Mouse (Mus musculus) gastrocnemius, postnatal 25 days (tissue): ENCODE results near the gene Hint2. TPM values are rescaled to one million over a fixed set of nuclear protein-coding genes. Genes with fewer than 3 reads are reported as not detected.

Source experiments
- DNase-seq: peaks from one replicate; pipeline ENCODE4 v3.0.0; 2022
- total RNA-seq, 2 experiments: library from RNA; stranded (reverse); gene quantifications; 1 replicate in 1 of 2; 2 replicates in 1 of 2; pipeline ENCODE4 v1.2.3; 2021

Gene Hint2
- total RNA-seq, 2 experiments from 2014 or later: 37.5 to 39.6 TPM

DNA sequence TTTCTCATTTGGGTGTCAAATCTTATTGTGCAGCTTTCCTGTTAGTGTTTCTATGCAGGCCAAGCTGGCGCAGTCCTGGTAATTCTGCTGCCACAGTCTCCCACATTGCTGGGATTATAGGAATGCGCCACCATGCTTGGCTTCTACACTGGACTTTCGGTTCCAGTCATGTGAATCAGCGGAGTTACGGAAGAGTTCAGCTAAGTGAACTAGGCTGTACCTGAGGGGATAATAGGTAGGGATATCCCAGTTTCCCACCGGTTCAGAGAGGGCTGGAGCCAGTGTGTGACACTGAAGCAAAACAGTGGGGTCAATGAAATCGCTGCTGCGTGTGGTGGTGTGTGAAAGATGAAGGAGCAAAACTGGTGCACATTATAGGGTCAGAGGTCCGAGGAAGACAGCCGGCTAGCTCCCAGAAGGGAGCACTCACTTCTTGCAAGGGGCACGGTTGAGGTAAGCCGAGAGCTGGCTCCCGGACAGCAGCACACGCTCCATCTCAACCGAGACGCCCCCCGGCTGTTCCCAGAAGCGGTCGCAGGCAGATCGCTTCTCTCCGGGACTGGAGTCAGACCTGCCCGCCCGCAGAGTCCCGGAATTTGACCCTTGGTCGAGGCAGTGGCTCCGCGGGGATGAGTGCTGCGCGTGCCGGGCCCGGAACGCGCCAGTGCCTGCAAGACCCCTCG, 469 bp downstream of the Hint2 start:
- no peak for DNase-seq

DNA sequence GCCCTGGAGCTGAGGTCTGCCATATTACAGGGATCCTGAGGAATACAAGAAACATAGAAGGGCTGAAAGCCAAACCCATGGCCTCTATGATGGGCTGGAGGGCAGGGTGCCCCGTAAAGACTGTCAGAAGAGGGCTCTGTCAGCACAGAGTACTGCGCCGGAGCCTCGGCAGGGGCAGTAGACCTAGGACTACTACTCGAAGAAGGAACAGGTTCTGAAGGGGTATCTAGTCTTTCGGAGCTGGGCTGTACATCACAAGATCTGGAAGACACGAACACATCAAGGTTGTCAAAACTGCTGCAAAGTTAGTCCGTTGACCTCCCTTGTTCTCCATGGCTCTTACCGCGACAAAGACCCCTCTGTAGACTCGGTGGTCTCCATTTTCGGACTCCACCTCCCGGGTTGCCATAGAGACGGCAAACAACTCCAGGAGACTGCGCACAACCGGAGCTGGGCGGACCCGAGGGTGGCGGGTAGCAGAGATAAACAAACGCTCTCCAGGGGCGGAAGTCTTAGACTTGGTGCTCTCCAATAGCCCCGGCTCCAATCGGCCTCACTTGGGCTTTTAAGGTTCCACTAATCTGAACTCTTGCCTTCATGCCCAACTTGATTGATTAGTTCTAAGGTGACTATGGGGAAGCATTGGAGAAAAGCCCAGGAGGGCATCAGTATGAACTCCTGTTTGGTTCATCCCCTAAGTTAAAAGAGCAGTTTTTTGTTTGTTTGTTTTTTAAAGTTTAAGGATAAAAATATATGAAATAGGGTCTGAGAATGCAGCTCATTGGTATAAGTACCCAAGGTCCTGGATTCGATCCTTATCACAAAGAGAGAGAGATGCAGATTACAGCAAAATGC, 2.9 kb downstream of the Hint2 start, which contains the start of gene Spag8:
TSS of gene Spag8 (minus strand) at position 434 of the 855 bp plus-strand sequence.
- DNase-seq: no peak

DNA sequence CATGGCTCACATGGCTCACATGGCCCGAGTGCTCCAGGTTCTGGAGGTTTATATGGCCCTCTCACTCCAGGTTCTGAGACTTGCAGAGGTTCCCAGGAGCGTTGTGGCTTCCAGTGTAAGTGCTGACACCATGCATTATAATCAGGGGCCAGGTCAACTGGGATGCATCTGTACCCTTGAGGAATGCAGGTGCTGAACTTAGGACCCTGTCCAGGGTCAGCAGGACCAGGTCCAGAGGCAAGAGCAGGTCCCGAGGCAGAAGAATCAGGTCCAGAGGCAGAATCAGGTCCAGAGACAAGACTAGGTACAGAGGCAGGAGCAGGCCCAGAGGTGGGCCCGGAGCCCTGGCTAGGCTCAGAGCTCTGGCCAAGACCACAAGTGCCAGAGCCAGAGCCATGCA, 3.5 kb downstream of the Hint2 start:
- no peak for DNase-seq

DNA sequence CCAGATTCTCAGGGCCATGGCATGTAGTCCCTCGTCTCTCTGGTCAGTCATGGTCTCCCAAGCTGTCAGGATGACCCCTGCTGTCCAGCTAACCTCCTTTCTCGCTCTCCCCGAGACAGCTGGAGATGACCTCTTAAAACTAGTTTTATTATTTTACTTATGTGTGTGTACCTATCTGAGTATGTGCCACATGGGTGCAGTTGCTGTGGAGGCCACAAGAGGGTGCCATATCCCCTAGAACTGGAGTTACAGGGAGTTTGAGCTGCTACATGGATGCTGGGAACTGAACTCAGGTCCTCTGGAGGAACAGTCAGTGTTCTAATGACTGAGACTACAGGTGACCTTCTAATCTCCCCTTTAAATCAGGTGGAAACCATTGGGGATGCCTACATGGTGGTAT, 6.5 kb downstream of the Hint2 start:
- no peak for DNase-seq

DNA sequence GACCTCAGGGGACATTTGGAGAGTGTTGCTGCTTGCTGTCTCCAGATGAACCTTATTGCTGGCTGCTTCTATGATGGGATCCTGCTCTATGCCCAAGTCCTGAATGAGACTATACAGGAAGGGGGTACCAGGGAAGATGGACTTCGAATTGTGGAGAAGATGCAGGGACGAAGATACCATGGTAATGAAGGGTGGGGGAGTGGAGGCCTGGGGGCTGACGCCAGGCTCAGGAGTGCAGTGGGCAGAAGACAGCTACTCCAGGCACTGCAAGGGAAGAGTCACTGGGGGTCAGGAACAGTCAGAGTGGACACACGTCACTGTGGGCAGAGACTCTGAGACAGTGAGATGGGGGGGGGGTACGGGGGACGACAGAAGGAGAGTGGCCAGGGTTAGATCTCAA, 15.8 kb downstream of the Hint2 start:
- DNase-seq: no peak

DNA sequence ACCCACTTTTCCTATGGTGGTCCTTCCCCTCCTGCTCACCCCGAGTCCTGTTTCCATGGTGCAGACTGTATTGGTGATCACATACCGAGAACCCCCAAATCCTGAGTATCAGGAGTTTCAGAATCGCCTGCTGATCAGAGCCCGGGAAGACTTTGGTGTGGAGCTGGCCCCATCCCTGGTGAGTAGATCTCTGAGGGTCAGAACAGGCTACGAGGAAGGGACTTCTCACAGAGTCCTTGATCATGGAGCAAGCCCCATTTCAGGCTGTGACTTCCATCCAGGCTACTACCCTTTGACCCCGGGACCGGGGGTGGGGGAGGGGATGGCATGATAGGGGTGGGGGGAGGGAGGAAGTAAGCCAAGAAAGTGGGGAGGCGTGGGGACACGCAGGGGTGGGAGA, 16.2 kb downstream of the Hint2 start:
- no peak for DNase-seq

DNA sequence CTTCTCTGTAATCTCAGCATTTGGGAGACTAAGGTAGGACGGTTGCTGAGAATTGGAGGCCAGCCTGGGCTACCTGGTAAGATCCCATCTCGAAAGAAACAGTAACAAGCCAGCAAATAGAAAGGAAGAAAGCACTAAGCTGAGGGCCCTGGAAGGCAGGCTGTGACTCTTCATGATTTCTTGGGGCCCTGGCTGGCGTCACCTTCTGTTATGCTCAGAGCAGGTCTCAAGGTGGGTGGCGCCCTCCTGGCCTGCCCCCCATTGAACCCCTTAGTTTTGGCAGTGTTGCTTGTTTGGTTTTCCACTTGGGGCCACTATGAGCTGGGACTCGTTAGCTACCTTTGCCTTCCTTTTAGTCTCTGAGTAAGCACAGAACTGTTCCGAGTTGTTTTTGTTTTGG, 19.5 kb downstream of the Hint2 start:
- no peak for DNase-seq

DNA sequence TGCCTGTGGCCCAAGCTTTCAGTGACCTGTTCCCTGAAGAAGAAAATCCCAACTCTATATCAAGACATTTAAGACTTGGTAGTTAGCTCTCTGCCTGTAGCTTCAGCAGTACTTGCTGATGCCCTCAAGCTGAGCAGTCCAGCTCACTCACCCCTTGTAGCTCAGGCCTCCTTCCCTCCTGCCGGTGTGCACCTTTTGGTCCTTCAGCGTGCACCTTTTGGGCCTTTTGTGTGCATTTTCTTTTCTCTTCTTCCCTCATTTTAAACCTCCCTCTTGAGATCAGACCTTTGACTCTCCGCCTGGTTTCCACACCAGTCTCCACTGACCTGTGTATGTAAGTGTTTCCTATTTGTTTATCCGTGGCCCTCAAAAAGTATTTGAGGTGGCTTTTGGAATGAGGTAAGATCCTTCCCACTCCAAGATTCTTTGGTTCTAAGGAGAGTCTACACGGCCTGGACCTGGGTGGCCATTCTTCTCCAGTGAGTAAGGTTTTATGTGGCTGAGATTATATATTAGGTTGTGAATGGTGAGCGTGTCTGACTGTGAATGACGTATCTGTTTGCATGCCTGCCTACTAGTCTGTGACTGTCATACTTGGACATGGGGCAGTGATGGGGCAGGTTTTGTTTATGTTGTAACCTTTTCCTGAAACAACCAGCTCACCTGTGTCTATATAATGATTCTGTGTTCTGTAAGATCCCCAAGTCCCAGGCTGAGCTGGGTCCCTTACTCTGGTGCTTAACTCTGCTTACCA, 21.5 kb downstream of the Hint2 start:
- no peak for DNase-seq

DNA sequence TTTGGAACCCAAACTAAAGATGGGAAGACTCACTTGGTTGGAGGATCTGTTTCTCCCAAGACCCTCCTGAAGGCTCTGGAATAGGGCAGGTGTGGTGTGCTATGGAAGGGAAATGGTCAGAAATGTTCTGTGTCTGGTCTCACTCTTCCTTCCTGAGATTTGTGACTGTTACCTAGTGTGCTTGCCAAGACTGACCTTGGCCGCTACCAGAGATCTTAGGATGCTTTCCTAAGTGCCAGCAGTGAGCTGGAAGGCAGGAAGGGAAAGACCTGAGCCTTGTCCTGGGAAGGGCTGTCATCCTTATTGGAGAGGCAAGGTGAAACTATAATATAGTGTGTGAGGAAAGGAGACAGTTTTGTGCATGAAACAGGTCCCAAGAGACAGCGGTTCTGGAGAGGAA, 22.5 kb downstream of the Hint2 start:
- no peak for DNase-seq

DNA sequence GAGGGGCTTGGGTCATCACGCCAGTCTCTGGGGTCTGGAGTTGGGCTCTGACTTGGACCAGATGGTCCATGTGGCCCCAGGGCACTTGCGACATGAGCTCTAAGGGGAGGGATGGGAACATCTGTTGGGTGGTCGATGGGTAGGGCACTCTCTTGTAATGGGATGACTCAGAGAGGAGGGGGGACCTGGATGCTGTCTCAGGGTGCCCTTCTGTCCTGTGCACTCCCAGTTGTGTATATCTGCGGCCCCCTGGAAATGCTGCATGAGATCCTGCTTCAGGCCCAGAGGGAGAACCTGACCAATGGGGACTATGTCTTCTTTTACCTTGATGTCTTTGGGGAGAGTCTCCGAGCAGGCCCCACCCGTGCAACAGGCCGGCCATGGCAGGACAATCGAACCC, 23.0 kb downstream of the Hint2 start:
- DNase-seq: no peak

DNA sequence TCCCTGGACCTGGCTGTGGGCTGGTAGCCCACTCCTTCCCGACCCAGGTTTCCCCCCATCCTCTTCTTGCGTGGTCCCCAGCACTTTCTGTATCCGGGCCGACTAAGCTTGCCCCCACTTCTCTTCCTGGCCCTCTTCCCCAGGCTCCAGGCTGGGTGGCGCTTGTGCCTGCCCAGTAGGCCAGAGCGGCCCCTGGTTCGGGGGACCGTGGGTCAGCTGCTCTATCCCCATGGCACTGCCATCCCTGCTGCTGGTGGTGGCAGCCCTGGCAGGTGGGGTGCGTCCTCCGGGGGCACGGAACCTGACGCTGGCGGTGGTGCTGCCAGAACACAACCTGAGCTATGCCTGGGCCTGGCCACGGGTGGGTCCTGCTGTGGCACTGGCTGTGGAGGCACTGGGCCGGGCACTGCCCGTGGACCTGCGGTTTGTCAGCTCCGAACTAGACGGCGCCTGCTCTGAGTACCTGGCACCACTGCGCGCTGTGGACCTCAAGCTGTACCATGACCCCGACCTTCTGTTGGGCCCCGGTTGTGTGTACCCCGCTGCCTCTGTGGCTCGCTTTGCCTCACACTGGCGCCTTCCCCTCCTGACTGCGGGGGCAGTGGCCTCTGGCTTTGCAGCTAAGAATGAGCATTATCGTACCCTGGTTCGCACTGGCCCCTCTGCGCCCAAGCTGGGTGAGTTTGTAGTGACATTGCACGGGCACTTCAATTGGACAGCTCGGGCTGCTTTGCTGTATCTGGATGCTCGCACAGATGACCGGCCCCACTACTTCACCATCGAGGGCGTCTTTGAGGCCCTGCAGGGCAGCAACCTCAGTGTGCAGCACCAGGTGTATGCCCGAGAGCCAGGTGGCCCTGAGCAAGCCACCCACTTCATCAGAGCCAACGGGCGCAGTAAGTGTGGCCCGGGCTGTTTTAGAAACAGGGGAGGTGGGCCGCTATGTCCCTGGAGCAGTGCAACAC, 24.0 kb downstream of the Hint2 start:
- peak; percentile 41 for DNase-seq

DNA sequence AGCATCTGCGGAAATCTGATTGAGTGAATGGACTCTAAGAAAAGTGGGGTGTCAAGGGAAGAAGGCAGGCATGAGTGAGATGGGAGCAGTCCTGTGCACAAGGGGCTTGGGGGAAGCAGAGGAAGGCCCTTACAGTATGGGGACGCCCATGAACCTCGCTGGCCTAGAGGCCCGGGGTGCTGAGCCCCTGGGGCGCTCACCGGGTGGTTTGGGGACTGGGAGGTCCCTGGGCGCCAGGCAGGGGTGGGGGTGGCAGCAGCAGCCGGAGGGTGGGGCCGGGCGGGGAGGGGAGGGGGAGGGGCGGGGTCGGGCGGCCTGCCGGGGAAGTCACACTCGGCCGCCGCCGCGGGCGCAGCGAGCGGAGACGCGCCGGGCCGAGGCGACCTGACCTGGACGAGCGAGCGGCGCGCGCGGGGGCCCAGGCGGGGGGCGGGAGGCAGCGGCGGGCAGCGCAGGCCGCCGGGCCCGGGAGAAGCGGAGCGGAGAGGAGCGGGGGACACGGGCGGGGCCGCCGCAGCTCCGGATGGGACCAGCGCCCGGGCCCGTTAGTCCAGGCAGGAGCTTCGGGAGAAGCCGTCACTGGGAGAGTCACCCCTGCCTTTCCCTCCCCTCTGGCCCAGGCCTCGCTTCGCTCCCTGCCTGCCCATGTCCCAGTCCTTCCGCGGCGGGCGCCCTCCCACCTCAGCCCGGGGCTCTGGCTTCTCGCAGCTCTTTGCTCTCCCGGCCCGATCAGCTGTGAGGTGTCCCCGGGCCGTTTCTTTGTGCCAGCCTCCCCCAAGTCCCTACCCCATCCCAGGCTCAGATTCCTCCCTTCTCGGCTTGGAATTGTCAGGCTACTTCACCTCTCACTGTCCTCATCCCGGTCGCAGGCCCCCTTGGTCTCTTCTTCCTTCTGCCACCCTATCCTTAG, 25.0 kb downstream of the Hint2 start, which contains the start of gene Npr2:
TSS of gene Npr2 (plus strand) at position 890 of the 910 bp plus-strand sequence.
- DNase-seq: peak; percentile 60

DNA sequence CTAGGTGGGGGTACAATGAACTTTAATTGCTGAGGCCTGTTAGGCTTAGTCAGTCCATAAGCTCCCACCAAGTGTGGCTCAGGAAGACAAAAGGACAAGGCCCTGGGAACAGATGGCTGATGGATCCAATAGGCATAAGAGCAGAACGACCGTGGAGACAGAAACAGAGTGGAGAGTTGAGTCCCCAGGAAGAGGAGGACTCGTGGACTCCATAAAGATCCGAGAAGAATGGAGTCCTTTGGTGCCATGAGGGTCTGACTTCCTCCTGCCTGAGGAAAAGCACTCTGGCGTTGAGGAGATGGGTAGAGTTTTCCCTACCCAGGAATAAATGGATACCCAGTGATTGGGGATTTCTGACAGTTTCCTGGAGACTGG, 25.6 kb downstream of the Hint2 start:
- no peak for DNase-seq

DNA sequence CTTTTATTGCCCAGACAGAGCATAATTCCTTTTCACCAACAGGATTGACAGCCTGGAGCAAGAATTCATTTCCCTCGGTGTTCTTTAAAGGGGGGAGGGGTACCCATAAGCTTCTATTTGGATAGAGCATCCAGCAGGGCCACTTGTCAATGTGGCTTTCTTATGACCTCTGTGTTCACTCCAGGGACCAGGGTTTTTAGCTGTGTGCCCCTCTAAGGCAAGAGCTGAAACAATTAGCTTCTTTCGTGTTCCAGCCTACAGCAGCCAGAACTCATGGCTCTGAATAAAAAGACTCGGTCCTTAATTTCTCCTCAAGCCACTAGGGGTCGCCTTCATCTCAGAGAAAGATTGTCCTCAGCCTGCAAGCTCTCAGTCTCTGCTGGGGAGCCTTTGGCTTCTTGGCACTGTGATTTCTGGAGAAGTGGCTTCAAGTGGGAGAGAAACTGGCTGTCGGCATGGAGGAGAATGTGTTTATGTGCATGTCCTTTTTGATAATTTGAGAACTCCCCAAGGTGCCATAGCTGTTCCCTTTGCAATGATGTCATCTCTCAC, 26.2 kb downstream of the Hint2 start:
- DNase-seq: peak; percentile 61

DNA sequence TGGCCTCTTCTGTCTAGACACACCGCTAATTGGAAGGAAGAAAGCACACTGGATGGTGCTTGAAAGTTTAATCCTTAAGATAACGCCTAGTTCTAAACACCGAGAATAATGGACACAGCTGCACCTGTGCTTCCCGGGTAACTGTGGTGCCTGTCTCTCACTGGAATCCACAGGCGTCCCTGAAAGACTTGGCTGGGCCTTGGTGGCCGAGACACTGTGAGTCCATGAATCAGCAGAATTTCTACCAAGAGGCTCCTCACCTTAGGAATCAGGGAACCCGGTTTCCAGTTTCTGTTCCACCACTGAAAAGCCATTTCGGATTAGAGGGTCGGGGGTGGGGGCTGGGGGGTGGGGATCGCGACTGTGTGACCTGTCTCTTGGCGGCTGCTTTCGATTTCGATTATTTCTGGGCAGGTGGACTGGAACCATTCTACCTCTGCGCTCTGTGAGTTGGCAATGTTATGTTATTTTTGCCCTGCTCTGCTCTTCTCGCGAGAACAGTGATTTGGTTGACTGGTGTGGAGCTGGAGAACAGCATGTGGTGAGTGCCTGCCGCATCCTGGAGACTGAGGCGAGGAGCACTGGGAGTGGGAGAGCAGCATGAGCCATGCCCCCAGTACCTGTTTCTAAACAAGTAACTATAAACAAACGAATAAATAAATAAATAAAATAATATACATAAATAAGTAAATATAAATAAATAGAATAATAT, 27.0 kb downstream of the Hint2 start:
- no peak for DNase-seq

DNA sequence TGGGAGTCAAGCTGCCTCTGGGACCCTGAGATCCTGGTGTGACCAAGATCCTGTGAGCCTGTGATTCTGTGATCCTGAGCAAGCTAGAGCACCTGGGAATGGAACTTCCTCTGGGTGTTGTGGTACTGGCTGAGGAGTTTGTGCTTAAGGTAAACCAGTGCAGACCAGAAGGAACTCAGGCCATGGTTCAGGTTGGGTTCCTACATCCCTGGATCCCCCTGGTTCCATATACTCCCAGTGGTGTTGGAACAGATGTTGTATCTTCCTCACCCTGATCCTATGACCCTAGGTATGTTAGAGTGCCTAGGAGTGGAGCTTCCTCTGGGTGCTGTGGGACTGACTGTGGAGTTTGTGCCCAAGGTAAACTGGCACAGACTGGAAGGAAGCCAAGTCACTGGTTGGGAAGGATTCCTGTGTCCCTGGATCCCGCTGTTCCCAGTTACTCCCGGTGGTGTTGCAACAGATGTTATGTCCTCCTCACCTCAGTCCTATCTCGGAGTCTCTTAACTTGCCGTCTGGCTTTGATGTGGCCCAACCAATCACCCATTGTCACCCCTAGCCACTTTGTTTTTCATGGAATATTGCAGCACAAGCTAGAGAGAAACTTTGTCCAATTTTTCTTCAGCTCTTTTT, 36.0 kb downstream of the Hint2 start:
- no peak for DNase-seq

DNA sequence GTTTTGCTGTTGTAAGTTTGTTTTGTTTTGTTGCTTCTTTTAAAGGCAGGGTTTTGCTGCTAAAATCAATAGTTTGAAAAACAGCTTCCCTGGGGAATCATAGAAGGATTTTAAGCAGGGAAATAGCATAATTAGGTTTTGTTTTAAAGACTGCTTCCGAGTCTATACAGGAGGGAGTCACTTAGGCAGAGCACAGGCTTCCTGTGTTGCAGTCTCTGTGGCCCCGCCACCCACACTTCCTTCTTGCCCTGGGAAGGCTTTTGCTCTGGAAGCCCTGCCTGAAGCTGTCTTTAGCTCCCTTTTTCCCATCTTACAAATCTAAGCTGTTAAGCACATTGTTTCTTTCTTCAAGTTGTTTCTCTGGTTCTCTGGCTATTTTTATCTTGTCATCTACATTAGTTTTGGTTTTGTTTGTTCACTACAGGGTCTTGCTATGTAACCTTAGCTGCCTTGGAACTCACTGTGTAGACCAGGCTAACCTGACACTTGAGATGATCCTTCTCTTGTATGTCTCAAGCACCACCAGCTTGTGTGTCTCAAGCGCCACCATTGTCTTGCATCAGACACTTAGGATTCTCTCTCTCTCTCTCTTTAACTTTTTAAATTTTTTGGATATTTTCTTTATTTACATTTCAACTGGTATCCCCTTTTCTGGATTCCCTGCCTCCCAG, 43.1 kb downstream of the Hint2 start:
- DNase-seq: no peak

DNA sequence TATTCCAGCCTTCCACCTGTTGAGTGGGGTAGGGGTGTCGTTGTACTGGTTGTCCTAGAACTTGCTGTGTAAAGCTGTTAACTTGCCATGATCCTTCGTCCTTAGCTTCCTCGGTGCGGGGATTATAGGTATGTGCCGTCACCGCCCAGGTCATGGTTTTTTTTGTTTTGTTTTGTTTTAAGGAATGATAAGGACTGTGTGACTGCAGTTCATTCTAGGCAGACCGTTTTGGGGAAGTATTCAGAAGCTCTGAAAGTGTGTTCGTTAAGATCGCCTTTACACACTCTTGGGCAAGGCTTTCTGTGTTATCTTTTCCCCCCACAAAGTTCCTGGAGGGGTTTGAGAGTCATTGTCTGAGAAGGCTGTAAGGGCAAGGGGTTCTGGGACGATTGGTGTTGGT, 43.7 kb downstream of the Hint2 start:
- no peak for DNase-seq
